Mouse (Mus musculus): ENCODE data around the gene Snx21. TPM values are rescaled to one million over a fixed set of nuclear protein-coding genes. Genes with fewer than 3 reads are reported as not detected.
A peak's percentile ranks its signal among the peaks of the same experiment; 100 is the strongest.

The Snx21 gene
- polyA plus RNA-seq, 1 experiment from 2014 or later: 9.9 TPM

- H3K4me2 ChIP-seq (ENCODE audit: low read depth, low read length): peak overlapping the region; percentile 99
- H3K36me3 ChIP-seq (replicated peaks; ENCODE audit: control insufficient read depth, insufficient read depth, low read depth, low read length): no peaks in the 10 kb centered on the region; the same call in 1 of the 2 replicates
- H3K4me3 ChIP-seq (ENCODE audit: low read depth, low read length): peak overlapping the region; percentile 75
- DNase-seq (ENCODE audit: low spot score): no peak
- H3K4me1 ChIP-seq (ENCODE audit: control insufficient read depth, insufficient read depth, low read length): peaks cover 7% of the 10 kb centered on the region; the same call in 1 of the 2 replicates
- no peaks in the 10 kb centered on the region for H3K9me3 ChIP-seq (replicated peaks; ENCODE audit: control insufficient read depth, low read length)
- no peak overlapping the region for H3K27ac ChIP-seq (replicated peaks; ENCODE audit: low read depth, low read length)
- H3K9ac ChIP-seq (replicated peaks; ENCODE audit: low read length): peak overlapping the region; percentile 83
- 44% methylated on average over 8 of the region's 8 CpGs for WGBS
- H3K27me3 ChIP-seq (ENCODE audit: control insufficient read depth, insufficient read depth, low read length): no peaks in the 10 kb centered on the region
- no peak for ATAC-seq (replicated peaks; ENCODE audit: insufficient number of reproducible peaks, low FRiP score, low TSS enrichment, low read depth)
These were observed 48.9 kb downstream of the Snx21 start for GRCm38 (mm10) chr2:164834531-164834930.

GRCm38 (mm10) chr2:164835164-164835563 lies 49.5 kb downstream of the Snx21 start:
- Histone ChIP-seq H3K9me3 (replicated peaks; ENCODE audit: control insufficient read depth, low read length) (no peaks in the 10 kb centered on the region), H3K4me2 (ENCODE audit: low read depth, low read length) (no peak overlapping the region), H3K27me3 (ENCODE audit: control insufficient read depth, insufficient read depth, low read length) (no peaks in the 10 kb centered on the region), H3K36me3 (replicated peaks; ENCODE audit: control insufficient read depth, insufficient read depth, low read depth, low read length) (no peaks in the 10 kb centered on the region; the same call in 1 of the 2 replicates), H3K4me3 (ENCODE audit: low read depth, low read length) (no peak overlapping the region), H3K9ac (replicated peaks; ENCODE audit: low read length) (no peak overlapping the region), H3K27ac (replicated peaks; ENCODE audit: low read depth, low read length) (no peak overlapping the region), H3K4me1 (ENCODE audit: control insufficient read depth, insufficient read depth, low read length) (peaks cover 7% of the 10 kb centered on the region; the same call in 1 of the 2 replicates)
- ATAC-seq (replicated peaks; ENCODE audit: insufficient number of reproducible peaks, low FRiP score, low TSS enrichment, low read depth) (no peak), DNase-seq (ENCODE audit: low spot score) (no peak)
- WGBS: 97% methylated on average over 4 of the region's 4 CpGs

Other genes with a start within 250 kb of the Snx21 start
- gene Wfdc2, start 223.4 kb upstream of the Snx21 start, polyA plus RNA-seq (2014; fragmentation: Nextera tagmentation; extraction: Ambion mirVana): 47.1 and 52.2 TPM in 2 replicates
- not detected in 2 replicates for gene Spint3, start 212.4 kb upstream of the Snx21 start, polyA plus RNA-seq (2014; fragmentation: Nextera tagmentation; extraction: Ambion mirVana)
- not detected in 2 replicates for gene Wfdc6a, start 200.4 kb upstream of the Snx21 start, polyA plus RNA-seq (2014; fragmentation: Nextera tagmentation; extraction: Ambion mirVana)
- gene Eppin, start 192.2 kb upstream of the Snx21 start, polyA plus RNA-seq (2014; fragmentation: Nextera tagmentation; extraction: Ambion mirVana): not detected in 2 replicates
- gene Wfdc6b, start 172.3 kb upstream of the Snx21 start, polyA plus RNA-seq (2014; fragmentation: Nextera tagmentation; extraction: Ambion mirVana): not detected in 2 replicates
- gene Wfdc8, start 172.2 kb upstream of the Snx21 start, polyA plus RNA-seq (2014; fragmentation: Nextera tagmentation; extraction: Ambion mirVana): not detected in 2 replicates
- not detected in 2 replicates for gene Wfdc16, start 147.0 kb upstream of the Snx21 start, polyA plus RNA-seq (2014; fragmentation: Nextera tagmentation; extraction: Ambion mirVana)
- not detected in 2 replicates for gene Wfdc10, start 129.8 kb upstream of the Snx21 start, polyA plus RNA-seq (2014; fragmentation: Nextera tagmentation; extraction: Ambion mirVana)
- gene Wfdc9, start 129.2 kb upstream of the Snx21 start, polyA plus RNA-seq (2014; fragmentation: Nextera tagmentation; extraction: Ambion mirVana): not detected in 2 replicates
- gene Wfdc11, start 111.7 kb upstream of the Snx21 start, polyA plus RNA-seq (2014; fragmentation: Nextera tagmentation; extraction: Ambion mirVana): not detected in 2 replicates
- not detected in 2 replicates for gene Wfdc13, start 100.7 kb upstream of the Snx21 start, polyA plus RNA-seq (2014; fragmentation: Nextera tagmentation; extraction: Ambion mirVana)
- gene Spint4, start 87.3 kb upstream of the Snx21 start, polyA plus RNA-seq (2014; fragmentation: Nextera tagmentation; extraction: Ambion mirVana): not detected in 2 replicates
- not detected in 2 replicates for gene Spint5, start 70.5 kb upstream of the Snx21 start, polyA plus RNA-seq (2014; fragmentation: Nextera tagmentation; extraction: Ambion mirVana)
- 0.38 and 0.46 TPM in 2 replicates for gene Wfdc3, start 39.9 kb upstream of the Snx21 start, polyA plus RNA-seq (2014; fragmentation: Nextera tagmentation; extraction: Ambion mirVana)
- 82.0 and 83.1 TPM in 2 replicates for gene Dnttip1, start 39.8 kb upstream of the Snx21 start, polyA plus RNA-seq (2014; fragmentation: Nextera tagmentation; extraction: Ambion mirVana)
- 534 and 547 TPM in 2 replicates for gene Ube2c, start 15.9 kb upstream of the Snx21 start, polyA plus RNA-seq (2014; fragmentation: Nextera tagmentation; extraction: Ambion mirVana)
- gene Tnnc2, start 5.9 kb upstream of the Snx21 start, polyA plus RNA-seq (2014; fragmentation: Nextera tagmentation; extraction: Ambion mirVana): 4.3 and 11.2 TPM in 2 replicates
- 9.6 and 11.6 TPM in 2 replicates for gene Acot8, start 19.1 kb downstream of the Snx21 start, polyA plus RNA-seq (2014; fragmentation: Nextera tagmentation; extraction: Ambion mirVana)
- 9.8 and 11.3 TPM in 2 replicates for gene Zswim3, start 19.3 kb downstream of the Snx21 start, polyA plus RNA-seq (2014; fragmentation: Nextera tagmentation; extraction: Ambion mirVana)
- gene Zswim1, start 36.9 kb downstream of the Snx21 start, polyA plus RNA-seq (2014; fragmentation: Nextera tagmentation; extraction: Ambion mirVana): 20.4 and 21.2 TPM in 2 replicates
- gene Spata25, start 42.7 kb downstream of the Snx21 start, polyA plus RNA-seq (2014; fragmentation: Nextera tagmentation; extraction: Ambion mirVana): 0.36 TPM in 1 of 2 replicates, not detected in the other
- 102 TPM in 2 replicates for gene Ctsa, start 47.0 kb downstream of the Snx21 start, polyA plus RNA-seq (2014; fragmentation: Nextera tagmentation; extraction: Ambion mirVana)
- 3.0 and 4.7 TPM in 2 replicates for gene Neurl2, start 47.6 kb downstream of the Snx21 start, polyA plus RNA-seq (2014; fragmentation: Nextera tagmentation; extraction: Ambion mirVana)
- 41.8 and 50.2 TPM in 2 replicates for gene Pltp, start 71.9 kb downstream of the Snx21 start, polyA plus RNA-seq (2014; fragmentation: Nextera tagmentation; extraction: Ambion mirVana)
- gene Pcif1, start 93.5 kb downstream of the Snx21 start, polyA plus RNA-seq (2014; fragmentation: Nextera tagmentation; extraction: Ambion mirVana): 57.1 and 68.6 TPM in 2 replicates
- gene Zfp335, start 125.9 kb downstream of the Snx21 start, polyA plus RNA-seq (2014; fragmentation: Nextera tagmentation; extraction: Ambion mirVana): 8.0 and 10.0 TPM in 2 replicates
- gene Mmp9, start 155.0 kb downstream of the Snx21 start, polyA plus RNA-seq (2014; fragmentation: Nextera tagmentation; extraction: Ambion mirVana): 1.5 and 1.6 TPM in 2 replicates
- gene Slc12a5, start 175.0 kb downstream of the Snx21 start, polyA plus RNA-seq (2014; fragmentation: Nextera tagmentation; extraction: Ambion mirVana): 0.94 and 1.4 TPM in 2 replicates
- 64.9 and 71.9 TPM in 2 replicates for gene Ncoa5, start 249.0 kb downstream of the Snx21 start, polyA plus RNA-seq (2014; fragmentation: Nextera tagmentation; extraction: Ambion mirVana)

Data from embryonic facial prominence, embryonic 11.5 days (tissue).